Mouse (Mus musculus): ENCODE results near the gene Hs3st1.
"Not testable (repeated sequence)": the region's sequence is repeated elsewhere in the genome, so short reads cannot be mapped to it uniquely, and the experiment has no call there.

Hs3st1 gene

GRCm38 (mm10) chr5:39755375-39755774 lies at the start of gene Hs3st1:
Gene Hs3st1, minus strand, starts transcription at chr5:39755475.
- not testable (repeated sequence) for DNase-seq

- DNase-seq: no peak
These were observed 49.4 kb upstream of the Hs3st1 start for GRCm38 (mm10) chr5:39804663-39805062.

GRCm38 (mm10) chr5:39803941-39804340 lies 48.7 kb upstream of the Hs3st1 start:
- peak; percentile 3 to 6 for DNase-seq

- no peak for DNase-seq
These were observed 48.2 kb upstream of the Hs3st1 start for GRCm38 (mm10) chr5:39803457-39803856.

- no peak for DNase-seq
These were observed 46.8 kb upstream of the Hs3st1 start for GRCm38 (mm10) chr5:39802110-39802509.

GRCm38 (mm10) chr5:39777094-39777710 lies 21.9 kb upstream of the Hs3st1 start:
- DNase-seq: peak; percentile 49 to 82

GRCm38 (mm10) chr5:39771680-39772348 lies 16.5 kb upstream of the Hs3st1 start:
- no peak for DNase-seq

- no peak for DNase-seq
These were observed 6.6 kb upstream of the Hs3st1 start for GRCm38 (mm10) chr5:39761682-39762456.

- DNase-seq: no peak
These were observed 3.7 kb upstream of the Hs3st1 start for GRCm38 (mm10) chr5:39758890-39759475.

- DNase-seq: no peak
These were observed 18.4 kb downstream of the Hs3st1 start for GRCm38 (mm10) chr5:39736843-39737242.

GRCm38 (mm10) chr5:39733750-39734443 lies 21.4 kb downstream of the Hs3st1 start:
- no peak for DNase-seq

- DNase-seq: no peak
These were observed 22.1 kb downstream of the Hs3st1 start for GRCm38 (mm10) chr5:39733013-39733749.

- no peak for DNase-seq
These were observed 39.4 kb downstream of the Hs3st1 start for GRCm38 (mm10) chr5:39715694-39716550.

GRCm38 (mm10) chr5:39715193-39715592 lies 40.1 kb downstream of the Hs3st1 start:
- DNase-seq: no peak

- DNase-seq: no peak
These were observed 49.7 kb downstream of the Hs3st1 start for GRCm38 (mm10) chr5:39705539-39705938.

GRCm38 (mm10) chr5:39660826-39661225 lies 94.4 kb downstream of the Hs3st1 start:
- no peak for DNase-seq

GRCm38 (mm10) chr5:39659417-39659816 lies 95.9 kb downstream of the Hs3st1 start:
- DNase-seq: peak in 1 of 2 experiments; percentile 10

- peak in 1 of 2 experiments; percentile 56 for DNase-seq
These were observed 110.4 kb downstream of the Hs3st1 start for GRCm38 (mm10) chr5:39644827-39645380.

- DNase-seq: peak; percentile 95
These were observed 111.1 kb downstream of the Hs3st1 start for GRCm38 (mm10) chr5:39643924-39644826.
